Mouse (Mus musculus) B cell, adult 67 days (primary cell): Measurements from ENCODE around the gene Dhtkd1. TPM values are rescaled to one million over a fixed set of nuclear protein-coding genes. Genes with fewer than 3 reads are reported as not detected.

Experiments
- total RNA-seq, 2 experiments: library from RNA; stranded (reverse); gene quantifications; 4 replicates each; pipeline ENCODE4 v1.2.4; 2023

Gene Dhtkd1
- 1 to 10 TPM in 1 of 2 experiments, under 1 TPM in 1; 0.59 to 1.9 TPM for total RNA-seq

GRCm38 (mm10) chr2:5942416-5943032 is at the start of gene Dhtkd1:
TSS of gene Dhtkd1 (minus strand) at chr2:5942792.

DNA sequence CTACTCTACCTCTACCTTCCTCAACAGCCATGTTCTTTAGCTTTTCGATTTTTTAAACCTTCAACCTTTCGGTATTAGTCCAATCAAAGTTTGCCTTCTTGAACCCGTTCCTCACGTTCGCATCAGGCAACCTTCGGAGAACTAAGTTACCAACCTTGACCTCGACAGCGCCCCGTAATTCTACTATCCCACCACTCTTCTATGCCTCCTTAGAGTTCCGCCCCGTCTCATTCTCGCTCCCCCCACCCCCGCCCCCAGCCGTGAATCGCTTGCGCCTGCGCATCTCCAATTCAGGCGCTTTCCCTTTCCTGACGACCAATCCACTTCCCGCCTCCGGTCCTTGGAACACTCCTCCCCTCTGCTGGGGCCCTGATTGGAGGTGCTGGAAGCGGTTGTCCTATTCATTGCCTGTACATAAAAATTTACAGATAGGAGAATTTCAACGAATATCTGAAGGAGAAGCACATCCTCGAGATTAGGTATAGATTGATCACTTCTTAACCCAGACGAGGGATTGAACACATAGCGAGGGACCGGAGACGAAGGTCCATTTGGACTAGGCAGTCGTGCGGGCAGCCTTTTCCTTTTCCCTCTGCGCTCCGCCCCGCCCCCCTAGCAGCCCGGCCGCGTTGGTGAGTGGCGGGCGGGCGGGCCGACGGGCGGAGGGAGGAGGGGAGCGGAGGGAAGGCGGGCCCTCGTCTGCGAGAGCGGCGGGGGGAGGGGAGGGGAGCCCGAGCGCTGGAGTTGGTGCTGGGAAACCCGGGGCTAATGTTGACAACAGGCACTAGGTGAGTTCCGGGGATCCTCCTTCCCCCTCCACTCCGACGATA is 8.4 kb upstream of the Dhtkd1 start, which contains the start of gene Upf2:
Gene Upf2 (plus strand): TSS at position 704 of the 830 bp plus-strand sequence.

GRCm38 (mm10) chr2:5894843-5895570 is 47.6 kb downstream of the Dhtkd1 start, which contains the start of gene Sec61a2:
TSS of gene Sec61a2 (minus strand) at chr2:5895432.

DNA sequence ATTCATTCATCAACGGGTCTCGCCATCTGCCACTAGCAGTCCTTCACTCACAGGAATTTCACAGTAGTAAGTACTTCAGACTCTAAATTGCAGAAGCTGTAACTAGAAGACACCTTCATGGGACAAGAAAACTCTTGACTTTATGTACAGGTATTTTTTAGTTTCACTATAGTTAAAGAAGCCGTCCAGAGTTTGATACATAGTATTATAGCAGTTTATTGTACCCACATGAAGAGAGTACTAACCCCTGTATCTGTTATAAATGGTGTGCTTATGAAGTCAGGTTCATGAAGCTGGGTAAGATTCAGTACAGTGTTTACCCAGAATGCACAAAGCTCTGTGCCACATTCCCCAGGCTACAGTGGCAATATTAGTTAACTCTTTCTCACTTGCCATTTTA is 79.8 kb downstream of the Dhtkd1 start, which contains the start of gene Gm13199:
Gene Gm13199 (minus strand): TSS at position 101 of the 400 bp plus-strand sequence.

Other genes starting within 250 kb of the Dhtkd1 start
- 10 to 100 TPM; 49.3 to 60.7 TPM for gene Camk1d, start 228.3 kb downstream of the Dhtkd1 start, total RNA-seq
- gene Nudt5, start 97.8 kb downstream of the Dhtkd1 start, total RNA-seq = 10 to 100 TPM; 27.7 to 35.7 TPM
- gene Cdc123, start 97.6 kb downstream of the Dhtkd1 start, total RNA-seq = 10 to 100 TPM; 98.8 to 99.5 TPM
- gene Gm13199, start 79.9 kb downstream of the Dhtkd1 start, total RNA-seq = 1 to 10 TPM; 3.7 to 5.0 TPM
- gene Sec61a2, start 47.4 kb downstream of the Dhtkd1 start, total RNA-seq = 10 to 100 TPM; 32.5 to 45.0 TPM
- 10 to 100 TPM; 59.8 to 63.3 TPM for gene Upf2, start 8.7 kb upstream of the Dhtkd1 start, total RNA-seq
- gene Proser2, start 187.4 kb upstream of the Dhtkd1 start, total RNA-seq = not detected